Comparison of ENCODE assay signal across 21 mouse cellular contexts in the genomic region with DNA sequence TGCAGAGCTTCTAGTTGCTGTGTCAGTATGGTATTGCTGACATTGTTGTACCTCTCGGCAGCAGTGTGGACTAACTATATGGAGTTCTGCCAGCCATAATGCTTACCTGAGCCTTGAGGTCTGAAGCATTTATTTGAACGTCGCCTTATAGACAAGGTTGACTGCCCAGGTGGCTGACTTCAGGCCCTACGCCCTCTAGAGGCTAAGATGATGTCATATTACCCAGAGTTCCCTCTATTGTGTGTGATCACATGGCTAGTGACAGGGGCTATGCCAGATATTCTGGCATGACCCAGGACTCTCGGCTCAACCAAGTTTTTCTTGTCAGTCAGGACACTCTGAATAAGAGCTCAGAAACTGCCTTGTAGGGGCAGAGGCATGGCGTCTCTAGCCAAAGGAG. TPM values are rescaled to one million over a fixed set of nuclear protein-coding genes. Genes with fewer than 3 reads are reported as not detected.
A peak's percentile ranks its signal among the peaks of the same experiment; 100 is the strongest.
DNase-seq lines count a peak whose midpoint lies in the region; ATAC-seq and TF ChIP-seq lines count a peak whose summit lies in the region.
"Had no signal": no experiment of that assay in that cellular context is flagged by ENCODE, and none has a peak within 500 bp of the region (broad histone marks: within the 10 kb centered on the region; RNA-seq: fewer than 3 reads in every experiment).

No protein-coding gene starts in this region.

- TF ChIP-seq CTCF in hindbrain, postnatal 0 days (IDR thresholded peaks at IDR 0.05; ENCODE audit: low read depth): 0 out of 2 replicates have a peak, but pooled peaks have one; percentile 7
- TF ChIP-seq CTCF in ES-Bruce4 (IDR thresholded peaks at IDR 0.05; ENCODE audit: low read depth, low read length): peak; percentile 21

- peaks cover 16% of the 10 kb centered on the region; the same call in 1 of the 2 replicates for H3K4me1 ChIP-seq in hindbrain, postnatal 0 days (ENCODE audit: insufficient read depth, low read length)
- peaks cover 75% of the 10 kb centered on the region for H3K4me1 ChIP-seq in hindbrain, embryonic 13.5 days (replicated peaks)
- H3K4me1 ChIP-seq in ES-Bruce4 (ENCODE audit: control insufficient read depth, insufficient read depth, low read length): peaks cover 3% of the 10 kb centered on the region
- H3K4me1 ChIP-seq in forebrain, embryonic 11.5 days (replicated peaks; ENCODE audit: control insufficient read depth, insufficient read depth, low read length): peaks cover 30% of the 10 kb centered on the region

- H3K4me3 ChIP-seq in hindbrain, postnatal 0 days (ENCODE audit: low read length): no peak overlapping the region
- H3K4me3 ChIP-seq in hindbrain, embryonic 13.5 days: no peak overlapping the region
- no peak overlapping the region for H3K4me3 ChIP-seq in ES-Bruce4 (ENCODE audit: low read depth, low read length)
- no peak overlapping the region for H3K4me3 ChIP-seq in forebrain, embryonic 11.5 days (ENCODE audit: low read depth, low read length)
- H3K4me3 ChIP-seq: embryonic facial prominence, embryonic 13.5 days; heart, embryonic 10.5 days; intestine, embryonic 15.5 days; liver, embryonic 15.5 days had no signal

- H3K9ac ChIP-seq in hindbrain, postnatal 0 days (replicated peaks; ENCODE audit: low read length): no peak overlapping the region
- no peak overlapping the region for H3K9ac ChIP-seq in hindbrain, embryonic 13.5 days
- no peak overlapping the region for H3K9ac ChIP-seq in ES-Bruce4 (ENCODE audit: low read depth, poor library complexity, severe bottlenecking)
- peak overlapping the region; percentile 3; the same call in 1 of the 2 replicates for H3K9ac ChIP-seq in forebrain, embryonic 11.5 days (ENCODE audit: low read length)
- H3K9ac ChIP-seq: embryonic facial prominence, embryonic 13.5 days; hindbrain, embryonic 14.5 days; intestine, embryonic 15.5 days; liver, embryonic 15.5 days had no signal

- H3K36me3 ChIP-seq in hindbrain, postnatal 0 days (ENCODE audit: insufficient read depth, low read length): no peaks in the 10 kb centered on the region
- no peaks in the 10 kb centered on the region for H3K36me3 ChIP-seq in hindbrain, embryonic 13.5 days
- no peaks in the 10 kb centered on the region for H3K36me3 ChIP-seq in ES-Bruce4 (ENCODE audit: control insufficient read depth, insufficient read depth, low read length, poor library complexity, severe bottlenecking)
- H3K36me3 ChIP-seq in forebrain, embryonic 11.5 days (ENCODE audit: control insufficient read depth, insufficient read depth, low read length): no peaks in the 10 kb centered on the region; the same call in 1 of the 2 replicates
- peaks cover 5% of the 10 kb centered on the region for H3K36me3 ChIP-seq in splenic B cell, adult 2 months (ENCODE audit: control insufficient read depth, insufficient read depth, low read length, poor library complexity, severe bottlenecking)
- H3K36me3 ChIP-seq: embryonic facial prominence, embryonic 13.5 days; intestine, embryonic 15.5 days had no signal

- no peak for TF ChIP-seq EP300 in ES-Bruce4 (IDR thresholded peaks at IDR 0.05; ENCODE audit: insufficient read depth, low read depth, low read length)

- no peak for ATAC-seq in hindbrain, postnatal 0 days
- ATAC-seq in hindbrain, embryonic 13.5 days (ENCODE audit: low FRiP score): no peak
- no peak for ATAC-seq in forebrain, embryonic 11.5 days (replicated peaks; ENCODE audit: low FRiP score)
- ATAC-seq: intestine, embryonic 15.5 days had no signal

- no peaks in the 10 kb centered on the region for H3K27me3 ChIP-seq in hindbrain, postnatal 0 days (ENCODE audit: insufficient read depth, low read length)
- H3K27me3 ChIP-seq in hindbrain, embryonic 13.5 days: no peaks in the 10 kb centered on the region
- no peaks in the 10 kb centered on the region for H3K27me3 ChIP-seq in ES-Bruce4 (ENCODE audit: control insufficient read depth, insufficient read depth, low read length, poor library complexity, severe bottlenecking)
- H3K27me3 ChIP-seq in forebrain, embryonic 11.5 days (ENCODE audit: control insufficient read depth, insufficient read depth, low read length): no peaks in the 10 kb centered on the region
- no peaks in the 10 kb centered on the region for H3K27me3 ChIP-seq in splenic B cell, adult 2 months (ENCODE audit: control insufficient read depth, insufficient read depth, low read length, poor library complexity, severe bottlenecking)
- H3K27me3 ChIP-seq: embryonic facial prominence, embryonic 13.5 days; intestine, embryonic 15.5 days; liver, embryonic 15.5 days had no signal

- no peak for TF ChIP-seq POLR2A in ES-Bruce4 (IDR thresholded peaks at IDR 0.05; ENCODE audit: insufficient read depth, low read length)

- H3K27ac ChIP-seq in hindbrain, postnatal 0 days: no peak overlapping the region; the same call in 1 of the 2 replicates
- no peak overlapping the region for H3K27ac ChIP-seq in hindbrain, embryonic 13.5 days
- H3K27ac ChIP-seq in ES-Bruce4 (ENCODE audit: insufficient read depth, low read length): no peak overlapping the region
- H3K27ac ChIP-seq in forebrain, embryonic 11.5 days (ENCODE audit: low read depth, low read length): no peak overlapping the region
- H3K27ac ChIP-seq: embryonic facial prominence, embryonic 13.5 days; heart, embryonic 10.5 days; hindbrain, embryonic 14.5 days; intestine, embryonic 15.5 days; liver, embryonic 15.5 days had no signal

- 77% methylated on average over 6 of the region's 6 CpGs for WGBS in hindbrain, postnatal 0 days
- 86% methylated on average over 6 of the region's 6 CpGs for WGBS in hindbrain, embryonic 13.5 days
- 78% methylated on average over 6 of the region's 6 CpGs for WGBS in forebrain, embryonic 11.5 days

- no peak overlapping the region for H3K4me2 ChIP-seq in hindbrain, postnatal 0 days (ENCODE audit: low read depth, low read length)
- H3K4me2 ChIP-seq in hindbrain, embryonic 13.5 days: no peak overlapping the region
- no peak overlapping the region for H3K4me2 ChIP-seq in forebrain, embryonic 11.5 days (ENCODE audit: low read depth, low read length, severe bottlenecking)
- H3K4me2 ChIP-seq: embryonic facial prominence, embryonic 13.5 days; hindbrain, embryonic 14.5 days; intestine, embryonic 15.5 days; liver, embryonic 15.5 days had no signal

- no peaks in the 10 kb centered on the region for H3K9me3 ChIP-seq in hindbrain, postnatal 0 days (ENCODE audit: low read length)
- no peaks in the 10 kb centered on the region for H3K9me3 ChIP-seq in hindbrain, embryonic 13.5 days
- H3K9me3 ChIP-seq in ES-Bruce4 (replicated peaks; ENCODE audit: control insufficient read depth, insufficient read depth, low read length, poor library complexity, severe bottlenecking): no peaks in the 10 kb centered on the region
- H3K9me3 ChIP-seq in forebrain, embryonic 11.5 days (ENCODE audit: control insufficient read depth, low read length): no peaks in the 10 kb centered on the region
- H3K9me3 ChIP-seq: embryonic facial prominence, embryonic 13.5 days; heart, embryonic 10.5 days; intestine, embryonic 15.5 days; liver, embryonic 15.5 days had no signal

- DNase-seq in hindbrain, postnatal 0 days (ENCODE audit: low spot score): no peak
- DNase-seq in forebrain, embryonic 11.5 days (ENCODE audit: low spot score): peak; percentile 47
- DNase-seq in splenic B cell, adult 2 months (ENCODE audit: low read depth, low spot score): peak; percentile 70
- DNase-seq in retina, postnatal 1 day: no peak
- no peak for DNase-seq in layer of hippocampus, postnatal 10 days (ENCODE audit: low spot score in 2 of 2)
- DNase-seq: adrenal gland, postnatal 36 days; cerebellum, adult 11-12 months; cerebellum, postnatal 14 days; gastrocnemius, postnatal 36 days; heart, postnatal 10 days; lung, postnatal 36 days; thymus, adult 18-20 months; thymus, postnatal 4 days had no signal

RNA-seq across cellular contexts. Expression of a gene that starts 52.6 kb away (rescaled TPM):
- 22.8 and 30.4 TPM in 2 replicates for total RNA-seq in hindbrain, postnatal 0 days (2014; rRNA removed)
- polyA plus RNA-seq in hindbrain, postnatal 0 days (2015; fragmentation: Nextera tagmentation; extraction: Ambion mirVana): 7.2 and 8.1 TPM in 2 replicates
- 10.2 and 10.6 TPM in 2 replicates for polyA plus RNA-seq in hindbrain, embryonic 13.5 days (2015; fragmentation: Nextera tagmentation; extraction: Ambion mirVana)
- polyA plus RNA-seq in ES-Bruce4 (2011; ENCODE audit: insufficient read depth, insufficient read length, low read depth, missing spikeins): 18.5 and 21.7 TPM in 2 replicates
- 39.8 and 43.9 TPM in 2 replicates for polyA plus RNA-seq in forebrain, embryonic 11.5 days (2014; fragmentation: Nextera tagmentation; extraction: Ambion mirVana)
- 10 to 100 TPM; 31.9 to 32.4 TPM for total RNA-seq in layer of hippocampus, postnatal 10 days (2021)

RNA-seq across cellular contexts. Expression of a gene that starts 57.1 kb away (rescaled TPM):
- total RNA-seq in hindbrain, postnatal 0 days (2014; rRNA removed): not detected in 2 replicates
- polyA plus RNA-seq in hindbrain, postnatal 0 days (2015; fragmentation: Nextera tagmentation; extraction: Ambion mirVana): 0.06 TPM in 1 of 2 replicates, not detected in the other
- not detected in 2 replicates for polyA plus RNA-seq in hindbrain, embryonic 13.5 days (2015; fragmentation: Nextera tagmentation; extraction: Ambion mirVana)
- not detected in 2 replicates for polyA plus RNA-seq in ES-Bruce4 (2011; ENCODE audit: insufficient read depth, insufficient read length, low read depth, missing spikeins)
- polyA plus RNA-seq in forebrain, embryonic 11.5 days (2014; fragmentation: Nextera tagmentation; extraction: Ambion mirVana): 0.07 TPM in 1 of 2 replicates, not detected in the other
- total RNA-seq in layer of hippocampus, postnatal 10 days (2021): under 1 TPM in 1 of 2 experiments, not detected in 1; 0.11 TPM
- total RNA-seq: adrenal gland, postnatal 36 days; gastrocnemius, postnatal 36 days had no signal
- polyA plus RNA-seq: hindbrain, embryonic 14.5 days; midbrain, postnatal 0 days had no signal

Comparison
In these comparisons a context has a peak if more than half of its experiments do, and no peak if none do; other contexts are left out.
1. DNase-seq: peak in forebrain, embryonic 11.5 days (single experiment) and splenic B cell, adult 2 months (single experiment); none in hindbrain, postnatal 0 days (single experiment), retina, postnatal 1 day (single experiment) and layer of hippocampus, postnatal 10 days (0 of 2).